In genomic region chr6:86823051-86823431, GRCm38 (mm10) we compare ENCODE assay signal across 8 mouse cellular contexts. TPM values are rescaled to one million over a fixed set of nuclear protein-coding genes. Genes with fewer than 3 reads are reported as not detected.
A peak's percentile ranks its signal among the peaks of the same experiment; 100 is the strongest.
DNase-seq lines count a peak whose midpoint lies in the region; ATAC-seq and TF ChIP-seq lines count a peak whose summit lies in the region.

No protein-coding gene starts in this region.

- H3K36me3 ChIP-seq in midbrain, embryonic 10.5 days, result no peaks in the 10 kb centered on the region
- no peaks in the 10 kb centered on the region for H3K36me3 ChIP-seq in midbrain, embryonic 11.5 days (ENCODE audit: control insufficient read depth, insufficient read depth, low read length)
- H3K36me3 ChIP-seq in liver, postnatal 0 days (replicated peaks; ENCODE audit: insufficient read depth, low read length), result no peaks in the 10 kb centered on the region

- no peak overlapping the region for H3K9ac ChIP-seq in midbrain, embryonic 11.5 days (ENCODE audit: low read length)
- no peak overlapping the region for H3K9ac ChIP-seq in liver, postnatal 0 days (replicated peaks)

- H3K4me3 ChIP-seq in midbrain, embryonic 10.5 days, result 0 out of 2 replicates have a peak overlapping the region, but pooled peaks have one; percentile 32
- no peak overlapping the region for H3K4me3 ChIP-seq in midbrain, embryonic 11.5 days (ENCODE audit: low read depth, low read length)
- H3K4me3 ChIP-seq in liver, postnatal 0 days (ENCODE audit: low read depth, low read length), result no peak overlapping the region

- 30% methylated on average over 9 of the region's 9 CpGs for WGBS in midbrain, embryonic 10.5 days
- WGBS in midbrain, embryonic 11.5 days, result 26% methylated on average over 9 of the region's 9 CpGs
- WGBS in liver, postnatal 0 days (ENCODE audit: insufficient replicate concordance), result 21% methylated on average over 9 of the region's 9 CpGs

- DNase-seq in heart, adult 11 months, result peak; percentile 91
- no peak for DNase-seq in heart, adult 18-20 months
- DNase-seq in midbrain, embryonic 10.5 days (ENCODE audit: low spot score), result no peak
- DNase-seq in midbrain, embryonic 11.5 days (ENCODE audit: low spot score, missing footprints), result no peak
- no peak for DNase-seq in liver, postnatal 0 days
- peak; percentile 56 for DNase-seq in thymus, postnatal 4 days
- DNase-seq in embryo, embryonic 9.5 days (ENCODE audit: extremely low spot score), result no peak
- no peak for DNase-seq in left cerebral cortex, postnatal 10 days (ENCODE audit: extremely low spot score in 1 of 2, low spot score in 2 of 2)

- intact Hi-C loops in left cerebral cortex, postnatal 10 days (cut with DNase I), result no loop called here

- H3K27me3 ChIP-seq in midbrain, embryonic 10.5 days (ENCODE audit: low read depth, poor library complexity, severe bottlenecking), result peaks cover 14% of the 10 kb centered on the region
- no peaks in the 10 kb centered on the region for H3K27me3 ChIP-seq in midbrain, embryonic 11.5 days (ENCODE audit: control insufficient read depth, insufficient read depth, low read length)
- no peaks in the 10 kb centered on the region for H3K27me3 ChIP-seq in liver, postnatal 0 days (ENCODE audit: insufficient read depth, low read length)

- TF ChIP-seq EP300 in liver, postnatal 0 days (IDR thresholded peaks at IDR 0.05; ENCODE audit: low read depth), result no peak

- TF ChIP-seq CTCF in liver, postnatal 0 days (IDR thresholded peaks at IDR 0.05; ENCODE audit: low read depth), result no peak

- no peaks in the 10 kb centered on the region for H3K9me3 ChIP-seq in midbrain, embryonic 10.5 days (replicated peaks)
- no peaks in the 10 kb centered on the region for H3K9me3 ChIP-seq in midbrain, embryonic 11.5 days (ENCODE audit: control insufficient read depth, low read length)
- H3K9me3 ChIP-seq in liver, postnatal 0 days (ENCODE audit: low read length), result no peaks in the 10 kb centered on the region

- no peak for ATAC-seq in midbrain, embryonic 11.5 days (ENCODE audit: low FRiP score)
- no peak for ATAC-seq in liver, postnatal 0 days

- H3K4me2 ChIP-seq in midbrain, embryonic 11.5 days, result no peak overlapping the region
- H3K4me2 ChIP-seq in liver, postnatal 0 days (ENCODE audit: low read depth, low read length), result peak overlapping the region; percentile 61

- H3K27ac ChIP-seq in midbrain, embryonic 10.5 days (replicated peaks), result no peak overlapping the region
- no peak overlapping the region for H3K27ac ChIP-seq in midbrain, embryonic 11.5 days (ENCODE audit: low read depth, low read length)
- no peak overlapping the region for H3K27ac ChIP-seq in liver, postnatal 0 days (ENCODE audit: low read depth)

- H3K4me1 ChIP-seq in midbrain, embryonic 10.5 days, result peaks cover 13% of the 10 kb centered on the region
- 0 out of 2 replicates have a peak, but pooled peaks cover 2% of the 10 kb centered on the region for H3K4me1 ChIP-seq in midbrain, embryonic 11.5 days (ENCODE audit: control insufficient read depth, insufficient read depth, low read length)
- H3K4me1 ChIP-seq in liver, postnatal 0 days (ENCODE audit: insufficient read depth), result peaks cover 14% of the 10 kb centered on the region

RNA-seq across cellular contexts. Expression of gene Aak1, which starts 26.3 kb away (rescaled TPM):
- total RNA-seq in heart, adult 18-20 months (2021), result 10 to 100 TPM; 81.2 to 83.4 TPM
- polyA plus RNA-seq in midbrain, embryonic 10.5 days (2016; fragmentation: Nextera tagmentation; extraction: Ambion mirVana), result 10.2 and 15.4 TPM in 2 replicates
- polyA plus RNA-seq in midbrain, embryonic 11.5 days (2014; fragmentation: Nextera tagmentation; extraction: Ambion mirVana), result 17.1 and 21.1 TPM in 2 replicates
- 1.9 and 2.2 TPM in 2 replicates for polyA plus RNA-seq in liver, postnatal 0 days (2015; fragmentation: Nextera tagmentation; extraction: Ambion mirVana)
- total RNA-seq in left cerebral cortex, postnatal 10 days (2021), result 100 to 1,000 TPM; 263 to 271 TPM

RNA-seq across cellular contexts. Expression of gene Anxa4, which starts 29.7 kb away (rescaled TPM):
- 10 to 100 TPM; 34.8 to 37.3 TPM for total RNA-seq in heart, adult 18-20 months (2021)
- 4.5 and 5.2 TPM in 2 replicates for polyA plus RNA-seq in midbrain, embryonic 10.5 days (2016; fragmentation: Nextera tagmentation; extraction: Ambion mirVana)
- polyA plus RNA-seq in midbrain, embryonic 11.5 days (2014; fragmentation: Nextera tagmentation; extraction: Ambion mirVana), result 5.4 and 7.0 TPM in 2 replicates
- 32.5 and 32.7 TPM in 2 replicates for polyA plus RNA-seq in liver, postnatal 0 days (2015; fragmentation: Nextera tagmentation; extraction: Ambion mirVana)
- 1 to 10 TPM; 3.1 to 3.8 TPM for total RNA-seq in left cerebral cortex, postnatal 10 days (2021)

Comparison
In these comparisons a context has a peak if more than half of its experiments do, and no peak if none do; other contexts are left out.
1. DNase-seq: peak in heart, adult 11 months (single experiment) and thymus, postnatal 4 days (single experiment); none in heart, adult 18-20 months (0 of 2), midbrain, embryonic 10.5 days (single experiment), midbrain, embryonic 11.5 days (single experiment), liver, postnatal 0 days (single experiment), embryo, embryonic 9.5 days (single experiment) and left cerebral cortex, postnatal 10 days (0 of 2).